Mouse (Mus musculus) intestine, embryonic 16.5 days (tissue): ENCODE data around the gene Hoxd12. TPM values are rescaled to one million over a fixed set of nuclear protein-coding genes. Genes with fewer than 3 reads are reported as not detected.

Source experiments
- ATAC-seq: fragments of 200-750 bp; cut with Nextera tagmentation; 2 replicates; pipeline ENCODE4 v1.8.0; 2017; ENCODE audit warnings: moderate TSS enrichment, moderate library complexity
- H3K27ac ChIP-seq: fragments of 300-500 bp; sonication (generic); 2 replicates; pipeline ENCODE4 v1.5.1; 2014; ENCODE audit warnings: mild to moderate bottlenecking, low read length
- H3K27me3 ChIP-seq: fragments of 300-500 bp; sonication (generic); replicated peaks from 2 replicates; pipeline ENCODE4 v1.6.1; 2014; ENCODE audit warnings: low read length, control low read depth, mixed read lengths; ENCODE audit not compliant: control insufficient read depth, insufficient read depth
- H3K36me3 ChIP-seq: fragments of 300-500 bp; sonication (generic); 2 replicates; pipeline ENCODE4 v1.6.1; 2014; ENCODE audit warnings: low read length, control low read depth; ENCODE audit not compliant: control insufficient read depth, insufficient read depth
- H3K4me1 ChIP-seq: fragments of 300-500 bp; sonication (generic); 2 replicates; pipeline ENCODE4 v1.6.1; 2014; ENCODE audit warnings: low read length, control low read depth, mixed read lengths; ENCODE audit not compliant: control insufficient read depth, insufficient read depth
- H3K4me2 ChIP-seq: fragments of 300-500 bp; sonication (generic); 2 replicates; pipeline ENCODE4 v1.6.1; 2014; ENCODE audit warnings: low read depth, low read length, control low read depth
- H3K4me3 ChIP-seq: fragments of 300-500 bp; sonication (generic); 2 replicates; pipeline ENCODE4 v1.5.1; 2014; ENCODE audit warnings: mild to moderate bottlenecking, low read length
- H3K9ac ChIP-seq: fragments of 300-500 bp; sonication (generic); 2 replicates; pipeline ENCODE4 v1.6.1; 2014; ENCODE audit warnings: low read depth, low read length
- H3K9me3 ChIP-seq: fragments of 300-500 bp; sonication (generic); 2 replicates; pipeline ENCODE4 v1.6.1; 2016; ENCODE audit warnings: low read length, control low read depth; ENCODE audit not compliant: control insufficient read depth
- WGBS: fragments of 180-500 bp; shearing (Covaris S2); extraction: QIAGEN DNeasy Blood & Tissue Kit; methylation state at CpG from one replicate; pipeline ENCODE4 v1.1.7; 2014; 5-methylcytosine and 5-hydroxymethylcytosine counted together
- polyA plus RNA-seq: library from polyadenylated mRNA; unstranded; fragments of >200 nt; fragmentation: Nextera tagmentation; extraction: Ambion mirVana; gene quantifications from 2 replicates; pipeline ENCODE4 v1.2.1, GENCODE M21; 2015

Hoxd12 gene
- polyA plus RNA-seq, 1 experiment from 2014 or later, result 0.60 TPM

GRCm38 (mm10) chr2:74691022-74691951 lies 16.5 kb downstream of the Hoxd12 start, which contains the start of gene Hoxd10:
Gene Hoxd10 (plus strand): TSS chr2:74691924.
- peak within 1 kb of the TSS; percentile 36 for H3K4me3 ChIP-seq
- 2% methylated on average over 56 of the region's 56 CpGs for WGBS
- no peaks in the 10 kb centered on the region for H3K9me3 ChIP-seq
- H3K27ac ChIP-seq, result no peak within 1 kb of the TSS; the same call in 1 of the 2 replicates
- peaks cover 90% of the 10 kb centered on the region for H3K27me3 ChIP-seq
- H3K36me3 ChIP-seq, result no peaks in the 10 kb centered on the region
- H3K4me2 ChIP-seq, result peak within 1 kb of the TSS; percentile 39
- H3K4me1 ChIP-seq, result no peaks in the 10 kb centered on the region
- peak within 1 kb of the TSS; percentile 49 for H3K9ac ChIP-seq
- ATAC-seq, result peak; percentile 74

- Histone ChIP-seq H3K4me1 (no peaks in the 10 kb centered on the region), H3K27ac (no peak overlapping the region), H3K4me3 (peak overlapping the region; percentile 31), H3K36me3 (no peaks in the 10 kb centered on the region), H3K4me2 (peak overlapping the region; percentile 20), H3K9me3 (no peaks in the 10 kb centered on the region), H3K9ac (peak overlapping the region; percentile 49; the same call in 1 of the 2 replicates), H3K27me3 (peaks cover 90% of the 10 kb centered on the region)
- WGBS, result 4% methylated on average over 35 of the region's 35 CpGs
- no peak for ATAC-seq
Observed at GRCm38 (mm10) chr2:74691995-74692807, 17.4 kb downstream of the Hoxd12 start.

GRCm38 (mm10) chr2:74692808-74693431 lies 18.1 kb downstream of the Hoxd12 start:
- no peaks in the 10 kb centered on the region for H3K4me1 ChIP-seq
- H3K27me3 ChIP-seq, result peaks cover 90% of the 10 kb centered on the region
- no peaks in the 10 kb centered on the region for H3K9me3 ChIP-seq
- H3K27ac ChIP-seq, result no peak overlapping the region
- H3K36me3 ChIP-seq, result no peaks in the 10 kb centered on the region
- peak overlapping the region; percentile 31 for H3K4me3 ChIP-seq
- H3K9ac ChIP-seq, result peak overlapping the region; percentile 49
- 3% methylated on average over 20 of the region's 20 CpGs for WGBS
- no peak overlapping the region for H3K4me2 ChIP-seq
- ATAC-seq, result no peak

GRCm38 (mm10) chr2:74693432-74693827 lies 18.6 kb downstream of the Hoxd12 start:
- peak overlapping the region; percentile 49 for H3K9ac ChIP-seq
- 13% methylated on average over 4 of the region's 4 CpGs for WGBS
- no peaks in the 10 kb centered on the region for H3K36me3 ChIP-seq
- no peak for ATAC-seq
- peak overlapping the region; percentile 31; the same call in 1 of the 2 replicates for H3K4me3 ChIP-seq
- no peak overlapping the region for H3K4me2 ChIP-seq
- H3K27ac ChIP-seq, result no peak overlapping the region
- no peaks in the 10 kb centered on the region for H3K9me3 ChIP-seq
- peaks cover 91% of the 10 kb centered on the region for H3K27me3 ChIP-seq
- H3K4me1 ChIP-seq, result 0 out of 2 replicates have a peak, but pooled peaks cover 3% of the 10 kb centered on the region

- peaks cover 4% of the 10 kb centered on the region; the same call in 1 of the 2 replicates for H3K4me1 ChIP-seq
- H3K4me2 ChIP-seq, result no peak overlapping the region
- whole genome bisulfite sequencing, result 3% methylated on average over 16 of the region's 16 CpGs
- no peaks in the 10 kb centered on the region for H3K36me3 ChIP-seq
- no peak overlapping the region for H3K9ac ChIP-seq
- H3K4me3 ChIP-seq, result peak overlapping the region; percentile 26
- H3K27me3 ChIP-seq, result peaks cover 91% of the 10 kb centered on the region
- no peak overlapping the region for H3K27ac ChIP-seq
- H3K9me3 ChIP-seq, result no peaks in the 10 kb centered on the region
- no peak for ATAC-seq
Observed at GRCm38 (mm10) chr2:74694066-74694465, 19.3 kb downstream of the Hoxd12 start.

- Histone ChIP-seq H3K4me2 (no peak overlapping the region), H3K9me3 (no peaks in the 10 kb centered on the region), H3K27me3 (peaks cover 93% of the 10 kb centered on the region), H3K9ac (no peak overlapping the region), H3K27ac (no peak overlapping the region), H3K36me3 (no peaks in the 10 kb centered on the region), H3K4me1 (peaks cover 4% of the 10 kb centered on the region; the same call in 1 of the 2 replicates), H3K4me3 (no peak overlapping the region)
- 13% methylated on average over 1 of the region's 1 CpGs for WGBS
- no peak for ATAC-seq
Observed at GRCm38 (mm10) chr2:74695383-74695782, 20.6 kb downstream of the Hoxd12 start.

- no peak for ATAC-seq
- no peaks in the 10 kb centered on the region for H3K36me3 ChIP-seq
- H3K4me2 ChIP-seq, result 0 out of 2 replicates have a peak overlapping the region, but pooled peaks have one; percentile 22
- H3K9me3 ChIP-seq, result no peaks in the 10 kb centered on the region
- no peak overlapping the region for H3K4me3 ChIP-seq
- H3K27ac ChIP-seq, result no peak overlapping the region
- 11% methylated on average over 7 of the region's 7 CpGs for whole genome bisulfite sequencing
- peaks cover 97% of the 10 kb centered on the region for H3K27me3 ChIP-seq
- peaks cover 4% of the 10 kb centered on the region; the same call in 1 of the 2 replicates for H3K4me1 ChIP-seq
- H3K9ac ChIP-seq, result no peak overlapping the region
Observed at GRCm38 (mm10) chr2:74695813-74696430, 21.1 kb downstream of the Hoxd12 start.

GRCm38 (mm10) chr2:74696442-74697335 lies 21.9 kb downstream of the Hoxd12 start:
- H3K9me3 ChIP-seq, result no peaks in the 10 kb centered on the region
- no peak overlapping the region for H3K27ac ChIP-seq
- H3K36me3 ChIP-seq, result no peaks in the 10 kb centered on the region
- ATAC-seq, result no peak
- H3K4me2 ChIP-seq, result 0 out of 2 replicates have a peak overlapping the region, but pooled peaks have one; percentile 16
- WGBS, result 5% methylated on average over 34 of the region's 34 CpGs
- H3K9ac ChIP-seq, result peak overlapping the region; percentile 45; the same call in 1 of the 2 replicates
- peaks cover 94% of the 10 kb centered on the region for H3K27me3 ChIP-seq
- no peak overlapping the region for H3K4me3 ChIP-seq
- peaks cover 4% of the 10 kb centered on the region; the same call in 1 of the 2 replicates for H3K4me1 ChIP-seq
